Mouse (Mus musculus): ENCODE results near the gene Clip2.

The Clip2 gene

GRCm38 (mm10) chr5:134475006-134475605 lies 77.1 kb downstream of the Clip2 start:
- DNase-seq (ENCODE audit: low read depth, low spot score): no peak
- Histone ChIP-seq H3K27me3 (ENCODE audit: control insufficient read depth, insufficient read depth, low read length, poor library complexity, severe bottlenecking) (no peaks in the 10 kb centered on the region), H3K36me3 (ENCODE audit: control insufficient read depth, insufficient read depth, low read length, poor library complexity, severe bottlenecking) (no peaks in the 10 kb centered on the region)

GRCm38 (mm10) chr5:134473902-134474301 lies 78.3 kb downstream of the Clip2 start:
- H3K36me3 ChIP-seq (ENCODE audit: control insufficient read depth, insufficient read depth, low read length, poor library complexity, severe bottlenecking): no peaks in the 10 kb centered on the region
- no peak for DNase-seq (ENCODE audit: low read depth, low spot score)
- H3K27me3 ChIP-seq (ENCODE audit: control insufficient read depth, insufficient read depth, low read length, poor library complexity, severe bottlenecking): no peaks in the 10 kb centered on the region

GRCm38 (mm10) chr5:134470538-134471169 lies 81.6 kb downstream of the Clip2 start:
- no peaks in the 10 kb centered on the region for H3K36me3 ChIP-seq (ENCODE audit: control insufficient read depth, insufficient read depth, low read length, poor library complexity, severe bottlenecking)
- no peak for DNase-seq (ENCODE audit: low read depth, low spot score)
- H3K27me3 ChIP-seq (ENCODE audit: control insufficient read depth, insufficient read depth, low read length, poor library complexity, severe bottlenecking): no peaks in the 10 kb centered on the region

- no peaks in the 10 kb centered on the region for H3K36me3 ChIP-seq (ENCODE audit: control insufficient read depth, insufficient read depth, low read length, poor library complexity, severe bottlenecking)
- no peaks in the 10 kb centered on the region for H3K27me3 ChIP-seq (ENCODE audit: control insufficient read depth, insufficient read depth, low read length, poor library complexity, severe bottlenecking)
- DNase-seq (ENCODE audit: low read depth, low spot score): no peak
Measured at GRCm38 (mm10) chr5:134469559-134470150, 82.6 kb downstream of the Clip2 start.

GRCm38 (mm10) chr5:134468158-134468765 lies 84.0 kb downstream of the Clip2 start:
- no peaks in the 10 kb centered on the region for H3K36me3 ChIP-seq (ENCODE audit: control insufficient read depth, insufficient read depth, low read length, poor library complexity, severe bottlenecking)
- H3K27me3 ChIP-seq (ENCODE audit: control insufficient read depth, insufficient read depth, low read length, poor library complexity, severe bottlenecking): no peaks in the 10 kb centered on the region
- no peak for DNase-seq (ENCODE audit: low read depth, low spot score)

GRCm38 (mm10) chr5:134467030-134467549 lies 85.1 kb downstream of the Clip2 start:
- DNase-seq (ENCODE audit: low read depth, low spot score): no peak
- no peaks in the 10 kb centered on the region for H3K27me3 ChIP-seq (ENCODE audit: control insufficient read depth, insufficient read depth, low read length, poor library complexity, severe bottlenecking)
- no peaks in the 10 kb centered on the region for H3K36me3 ChIP-seq (ENCODE audit: control insufficient read depth, insufficient read depth, low read length, poor library complexity, severe bottlenecking)

- Histone ChIP-seq H3K27me3 (ENCODE audit: control insufficient read depth, insufficient read depth, low read length, poor library complexity, severe bottlenecking) (no peaks in the 10 kb centered on the region), H3K36me3 (ENCODE audit: control insufficient read depth, insufficient read depth, low read length, poor library complexity, severe bottlenecking) (no peaks in the 10 kb centered on the region)
- DNase-seq (ENCODE audit: low read depth, low spot score): no peak
Measured at GRCm38 (mm10) chr5:134466296-134467029, 85.8 kb downstream of the Clip2 start.

- Histone ChIP-seq H3K36me3 (ENCODE audit: control insufficient read depth, insufficient read depth, low read length, poor library complexity, severe bottlenecking) (no peaks in the 10 kb centered on the region), H3K27me3 (ENCODE audit: control insufficient read depth, insufficient read depth, low read length, poor library complexity, severe bottlenecking) (no peaks in the 10 kb centered on the region)
- no peak for DNase-seq (ENCODE audit: low read depth, low spot score)
Measured at GRCm38 (mm10) chr5:134465197-134465596, 87.0 kb downstream of the Clip2 start.

- Histone ChIP-seq H3K36me3 (ENCODE audit: control insufficient read depth, insufficient read depth, low read length, poor library complexity, severe bottlenecking) (no peaks in the 10 kb centered on the region), H3K27me3 (ENCODE audit: control insufficient read depth, insufficient read depth, low read length, poor library complexity, severe bottlenecking) (no peaks in the 10 kb centered on the region)
- DNase-seq (ENCODE audit: low read depth, low spot score): no peak
Measured at GRCm38 (mm10) chr5:134464225-134464624, 88.0 kb downstream of the Clip2 start.

GRCm38 (mm10) chr5:134462731-134463130 lies 89.5 kb downstream of the Clip2 start:
- no peaks in the 10 kb centered on the region for H3K27me3 ChIP-seq (ENCODE audit: control insufficient read depth, insufficient read depth, low read length, poor library complexity, severe bottlenecking)
- no peaks in the 10 kb centered on the region for H3K36me3 ChIP-seq (ENCODE audit: control insufficient read depth, insufficient read depth, low read length, poor library complexity, severe bottlenecking)
- no peak for DNase-seq (ENCODE audit: low read depth, low spot score)

- no peaks in the 10 kb centered on the region for H3K36me3 ChIP-seq (ENCODE audit: control insufficient read depth, insufficient read depth, low read length, poor library complexity, severe bottlenecking)
- H3K27me3 ChIP-seq (ENCODE audit: control insufficient read depth, insufficient read depth, low read length, poor library complexity, severe bottlenecking): no peaks in the 10 kb centered on the region
- DNase-seq (ENCODE audit: low read depth, low spot score): no peak
Measured at GRCm38 (mm10) chr5:134462316-134462715, 89.9 kb downstream of the Clip2 start.

- no peak for DNase-seq (ENCODE audit: low read depth, low spot score)
- Histone ChIP-seq H3K27me3 (ENCODE audit: control insufficient read depth, insufficient read depth, low read length, poor library complexity, severe bottlenecking) (no peaks in the 10 kb centered on the region), H3K36me3 (ENCODE audit: control insufficient read depth, insufficient read depth, low read length, poor library complexity, severe bottlenecking) (no peaks in the 10 kb centered on the region)
Measured at GRCm38 (mm10) chr5:134460546-134460945, 91.7 kb downstream of the Clip2 start.

- Histone ChIP-seq H3K36me3 (ENCODE audit: control insufficient read depth, insufficient read depth, low read length, poor library complexity, severe bottlenecking) (no peaks in the 10 kb centered on the region), H3K27me3 (ENCODE audit: control insufficient read depth, insufficient read depth, low read length, poor library complexity, severe bottlenecking) (no peaks in the 10 kb centered on the region)
- DNase-seq (ENCODE audit: low read depth, low spot score): no peak
Measured at GRCm38 (mm10) chr5:134459096-134459495, 93.1 kb downstream of the Clip2 start.

GRCm38 (mm10) chr5:134458416-134458815 lies 93.8 kb downstream of the Clip2 start:
- DNase-seq (ENCODE audit: low read depth, low spot score): no peak
- Histone ChIP-seq H3K27me3 (ENCODE audit: control insufficient read depth, insufficient read depth, low read length, poor library complexity, severe bottlenecking) (no peaks in the 10 kb centered on the region), H3K36me3 (ENCODE audit: control insufficient read depth, insufficient read depth, low read length, poor library complexity, severe bottlenecking) (no peaks in the 10 kb centered on the region)
